Comparison of ENCODE assay signal across 8 mouse cellular contexts in genomic region chr9:64178974-64179646, GRCm38 (mm10). TPM values are rescaled to one million over a fixed set of nuclear protein-coding genes. Genes with fewer than 3 reads are reported as not detected.
DNase-seq lines count a peak whose midpoint lies in the region; ATAC-seq lines count a peak whose summit lies in the region.

Snapc5 (plus strand) TSS chr9:64179274.

- ATAC-seq in hindbrain, embryonic 16.5 days = peak; percentile 95

- H3K9ac ChIP-seq in hindbrain, embryonic 16.5 days (ENCODE audit: low read depth, low read length) = peak within 1 kb of the TSS; percentile 74

- no peaks in the 10 kb centered on the region for H3K27me3 ChIP-seq in hindbrain, embryonic 16.5 days (replicated peaks; ENCODE audit: control insufficient read depth, insufficient read depth, low read length)

- H3K4me3 ChIP-seq in hindbrain, embryonic 16.5 days (ENCODE audit: low read length) = peak within 1 kb of the TSS; percentile 53
- H3K4me3 ChIP-seq in macrophage (ENCODE audit: inconsistent target) = peak within 1 kb of the TSS; percentile 88

- H3K27ac ChIP-seq in hindbrain, embryonic 16.5 days (ENCODE audit: low read depth, low read length) = peak within 1 kb of the TSS; percentile 75
- H3K27ac ChIP-seq in macrophage = peak within 1 kb of the TSS; percentile 77

- peak within 1 kb of the TSS; percentile 70 for H3K4me2 ChIP-seq in hindbrain, embryonic 16.5 days (ENCODE audit: low read length)

- H3K79me2 ChIP-seq in macrophage (ENCODE audit: inconsistent target) = peaks cover 35% of the 10 kb centered on the region

- H3K9me3 ChIP-seq in hindbrain, embryonic 16.5 days (ENCODE audit: control insufficient read depth, low read length) = no peaks in the 10 kb centered on the region

- peak; percentile 93 for DNase-seq in T-cell, adult 2 months (ENCODE audit: low spot score)
- peak; percentile 85 to 86 for DNase-seq in cerebellum, postnatal 36 days
- DNase-seq in gastrocnemius, adult 18-20 months (ENCODE audit: low spot score) = peak; percentile 85
- peak; percentile 87 to 90 for DNase-seq in left cerebral cortex, adult 18-20 months (ENCODE audit: low spot score in 2 of 2)
- peak; percentile 90 for DNase-seq in right cerebral cortex, adult 18-20 months
- DNase-seq in urinary bladder, postnatal 10 days (ENCODE audit: low spot score) = peak; percentile 48

- peaks cover 18% of the 10 kb centered on the region for H3K4me1 ChIP-seq in hindbrain, embryonic 16.5 days (ENCODE audit: control insufficient read depth, insufficient read depth, low read depth, low read length)

- WGBS in hindbrain, embryonic 16.5 days = under 1% methylated on average over 35 of the region's 35 CpGs
- under 1% methylated on average over 35 of the region's 35 CpGs for WGBS in macrophage (ENCODE audit: missing documents)

- H3K36me3 ChIP-seq in hindbrain, embryonic 16.5 days (ENCODE audit: control insufficient read depth, insufficient read depth, low read length) = peaks cover 29% of the 10 kb centered on the region
- peaks cover 42% of the 10 kb centered on the region for H3K36me3 ChIP-seq in macrophage (ENCODE audit: inconsistent target)

RNA-seq across cellular contexts. Expression of gene Snapc5, which starts in this region (rescaled TPM):
- 10 to 100 TPM; 23.3 to 24.1 TPM for total RNA-seq in gastrocnemius, adult 18-20 months (2021)
- 32.2 and 40.1 TPM in 2 replicates for polyA plus RNA-seq in hindbrain, embryonic 16.5 days (2015; fragmentation: Nextera tagmentation; extraction: Ambion mirVana)
- 10 to 100 TPM; 18.6 to 22.4 TPM for total RNA-seq in left cerebral cortex, adult 18-20 months (2021)
- total RNA-seq in macrophage (2018; cell fraction: chromatin; rRNA removed) = 10 to 100 TPM in 12 of 26 experiments, 1 to 10 TPM in 14; 3.9 to 18.8 (median 8.8) TPM
- total RNA-seq in macrophage (2018; cell fraction: cytosol; rRNA removed) = 10 to 100 TPM; 41.2 to 76.8 (median 52.6) TPM
- total RNA-seq in macrophage (2018; cell fraction: nucleus; rRNA removed) = 10 to 100 TPM in 16 of 26 experiments, 1 to 10 TPM in 10; 2.4 to 26.0 (median 13.0) TPM
- polyA plus RNA-seq in macrophage (2018) = 54.1 to 107 TPM (median 56.0 TPM) in 3 replicates

Comparison
In these comparisons a context has a peak if more than half of its experiments do, and no peak if none do; other contexts are left out.
1. Peak in every context shown above with its lines: DNase-seq, ATAC-seq, H3K4me3 ChIP-seq and H3K27ac ChIP-seq.